Mouse (Mus musculus): ENCODE measurements at regions not wholly inside any gene's neighbourhood (a gene's known extent, or its start where the extent isn't known, plus 50 kb on each side); places are given as distances from the start of the nearest gene placed in this dataset.

GRCm38 (mm10) chr9:90683319-90683718 lies 412.7 kb upstream of the Tbc1d2b start:
- intact Hi-C loops (cut with DNase I): loop anchor here (10.0 kb wide), 1 partner anchor 479 kb away; no protein-coding TSS in a partner anchor
- DNase-seq: no peak

- intact Hi-C loops (cut with DNase I): no loop called here
- no peak for DNase-seq
Observed at GRCm38 (mm10) chr9:90690066-90690465, 419.5 kb upstream of the Tbc1d2b start.

- DNase-seq: no peak
- intact Hi-C loops (cut with DNase I): no loop called here
Observed at GRCm38 (mm10) chr9:90691137-90691536, 420.5 kb upstream of the Tbc1d2b start.

GRCm38 (mm10) chr9:90691676-90692661 lies 421.4 kb upstream of the Tbc1d2b start:
- intact Hi-C loops (cut with DNase I): no loop called here

GRCm38 (mm10) chr9:90693031-90693671 lies 422.5 kb upstream of the Tbc1d2b start:
- intact Hi-C loops (cut with DNase I): no loop called here
- no peak for DNase-seq

More at GRCm38 (mm10) chr9:90691676-90692661, 421.4 kb upstream of the Tbc1d2b start:
- DNase-seq: no peak

- intact Hi-C loops (cut with DNase I): no loop called here
- no peak for DNase-seq
Observed at GRCm38 (mm10) chr9:90694051-90694645, 423.5 kb upstream of the Tbc1d2b start.

GRCm38 (mm10) chr9:90695693-90696092 lies 425.1 kb upstream of the Tbc1d2b start:
- intact Hi-C loops (cut with DNase I): loop anchor here (5.0 kb wide), 1 partner anchor 352 kb away; no protein-coding TSS in a partner anchor

GRCm38 (mm10) chr9:90697279-90698000 lies 426.8 kb upstream of the Tbc1d2b start:
- intact Hi-C loops (cut with DNase I): loop anchor here (5.0 kb wide), 1 partner anchor 350 kb away; no protein-coding TSS in a partner anchor
- DNase-seq: no peak

More at GRCm38 (mm10) chr9:90695693-90696092, 425.1 kb upstream of the Tbc1d2b start:
- DNase-seq: no peak

GRCm38 (mm10) chr9:90698439-90698838 lies 427.8 kb upstream of the Tbc1d2b start:
- intact Hi-C loops (cut with DNase I): loop anchor here (5.0 kb wide), 1 partner anchor 349 kb away; no protein-coding TSS in a partner anchor
- DNase-seq: no peak

GRCm38 (mm10) chr9:90699064-90699463 lies 428.5 kb upstream of the Tbc1d2b start:
- peak in 1 of 2 experiments; percentile 7 for DNase-seq
- intact Hi-C loops (cut with DNase I): loop anchor here (5.0 kb wide), 1 partner anchor 348 kb away; no protein-coding TSS in a partner anchor

GRCm38 (mm10) chr9:90700236-90701179 lies 429.9 kb upstream of the Tbc1d2b start:
- DNase-seq: peak; percentile 12 to 14
- intact Hi-C loops (cut with DNase I): loop anchor here (5.0 kb wide), 1 partner anchor 592 kb away; no protein-coding TSS in a partner anchor

GRCm38 (mm10) chr9:90701180-90701765 lies 430.7 kb upstream of the Tbc1d2b start:
- no peak for DNase-seq
- intact Hi-C loops (cut with DNase I): loop anchor here (5.0 kb wide), 1 partner anchor 591 kb away; no protein-coding TSS in a partner anchor

- peak; percentile 9 to 14 for DNase-seq
- intact Hi-C loops (cut with DNase I): no loop called here
Observed at GRCm38 (mm10) chr9:90713685-90714084, 443.1 kb upstream of the Tbc1d2b start.

- intact Hi-C loops (cut with DNase I): no loop called here
- DNase-seq: no peak
Observed at GRCm38 (mm10) chr9:90731450-90731849, 460.8 kb upstream of the Tbc1d2b start.

- intact Hi-C loops (cut with DNase I): no loop called here
- no peak for DNase-seq
Observed at GRCm38 (mm10) chr9:90757175-90757574, 486.6 kb upstream of the Tbc1d2b start.

- intact Hi-C loops (cut with DNase I): no loop called here
- no peak for DNase-seq
Observed at GRCm38 (mm10) chr9:90774296-90774695, 503.7 kb upstream of the Tbc1d2b start.

GRCm38 (mm10) chr9:90789545-90789944 lies 518.9 kb upstream of the Tbc1d2b start:
- intact Hi-C loops (cut with DNase I): no loop called here
- DNase-seq: no peak

- intact Hi-C loops (cut with DNase I): no loop called here
Observed at GRCm38 (mm10) chr9:90791871-90792270, 521.3 kb upstream of the Tbc1d2b start.

GRCm38 (mm10) chr9:90816844-90817243 lies 545.4 kb upstream of the Zic4 start:
- intact Hi-C loops (cut with DNase I): no loop called here
- no peak for DNase-seq

More at GRCm38 (mm10) chr9:90791871-90792270, 521.3 kb upstream of the Tbc1d2b start:
- DNase-seq: no peak
